Mouse (Mus musculus) cerebellum, adult 2 months (tissue): Measurements from ENCODE around the gene Klhl6.

Source experiments
- CTCF ChIP-seq: fragments of 200-500 bp; IDR thresholded peaks from 2 replicates; pipeline ENCODE4 v1.5.1; 2011; ENCODE audit warnings: low read depth, mild to moderate bottlenecking, control low read depth, low read length, moderate library complexity, borderline replicate concordance; ENCODE audit not compliant: insufficient read depth
- POLR2A ChIP-seq: fragments of 200-500 bp; IDR thresholded peaks from 2 replicates; pipeline ENCODE4 v1.6.1; 2011; ENCODE audit warnings: low read length, control low read depth, borderline replicate concordance; ENCODE audit not compliant: insufficient read depth

GRCm38 (mm10) chr16:19903792-19904191 is 79.0 kb downstream of the Klhl6 start:
- TF ChIP-seq CTCF, result no peak
- TF ChIP-seq POLR2A, result no peak
